Mouse (Mus musculus): ENCODE measurements around the gene Gm49510. TPM values are rescaled to one million over a fixed set of nuclear protein-coding genes. Genes with fewer than 3 reads are reported as not detected.

The Gm49510 gene
- polyA plus RNA-seq, 1 experiment from 2014 or later = 0.16 TPM

GRCm38 (mm10) chr15:78948152-78948725 lies 48.8 kb downstream of the Gm49510 start:
- Histone ChIP-seq H3K9me3 (no peaks in the 10 kb centered on the region), H3K36me3 (peaks cover 24% of the 10 kb centered on the region), H3K9ac (replicated peaks) (peak overlapping the region; percentile 71), H3K4me2 (peak overlapping the region; percentile 73), H3K27me3 (no peaks in the 10 kb centered on the region), H3K4me3 (replicated peaks) (peak overlapping the region; percentile 55), H3K27ac (peak overlapping the region; percentile 75), H3K4me1 (replicated peaks) (peaks cover 20% of the 10 kb centered on the region)
- ATAC-seq (ENCODE audit: insufficient number of reproducible peaks, insufficient read depth, low FRiP score, low TSS enrichment, low read depth) = 0 out of 2 replicates have a peak, but pooled peaks have one; percentile 4
- 5% methylated on average over 11 of the region's 11 CpGs for WGBS

- peak overlapping the region; percentile 55 for H3K4me3 ChIP-seq (replicated peaks)
Observed at GRCm38 (mm10) chr15:78948883-78949282, 49.4 kb downstream of the Gm49510 start.

GRCm38 (mm10) chr15:78955663-78956062 lies 56.2 kb downstream of the Gm49510 start:
- WGBS = 76% methylated on average over 3 of the region's 3 CpGs
- no peak overlapping the region for H3K27ac ChIP-seq
- no peak overlapping the region for H3K4me2 ChIP-seq
- peaks cover 13% of the 10 kb centered on the region for H3K4me1 ChIP-seq (replicated peaks)
- H3K27me3 ChIP-seq = no peaks in the 10 kb centered on the region
- peaks cover 65% of the 10 kb centered on the region for H3K36me3 ChIP-seq
- H3K4me3 ChIP-seq (replicated peaks) = no peak overlapping the region
- H3K9ac ChIP-seq (replicated peaks) = no peak overlapping the region
- no peaks in the 10 kb centered on the region for H3K9me3 ChIP-seq
- ATAC-seq (ENCODE audit: insufficient number of reproducible peaks, insufficient read depth, low FRiP score, low TSS enrichment, low read depth) = no peak

More at GRCm38 (mm10) chr15:78948883-78949282, 49.4 kb downstream of the Gm49510 start:
- Histone ChIP-seq H3K36me3 (peaks cover 31% of the 10 kb centered on the region), H3K27me3 (no peaks in the 10 kb centered on the region), H3K9ac (replicated peaks) (no peak overlapping the region), H3K4me1 (replicated peaks) (peaks cover 20% of the 10 kb centered on the region), H3K27ac (no peak overlapping the region), H3K4me2 (peak overlapping the region; percentile 73), H3K9me3 (no peaks in the 10 kb centered on the region)
- no peak for ATAC-seq (ENCODE audit: insufficient number of reproducible peaks, insufficient read depth, low FRiP score, low TSS enrichment, low read depth)
- WGBS = 95% methylated on average over 3 of the region's 3 CpGs

- H3K4me3 ChIP-seq (replicated peaks) = no peak overlapping the region
- ATAC-seq (ENCODE audit: insufficient number of reproducible peaks, insufficient read depth, low FRiP score, low TSS enrichment, low read depth) = no peak
- H3K27ac ChIP-seq = no peak overlapping the region
- no peak overlapping the region for H3K9ac ChIP-seq (replicated peaks)
- H3K4me2 ChIP-seq = no peak overlapping the region
- no peaks in the 10 kb centered on the region for H3K27me3 ChIP-seq
- no peaks in the 10 kb centered on the region for H3K9me3 ChIP-seq
- H3K4me1 ChIP-seq (replicated peaks) = peaks cover 13% of the 10 kb centered on the region
- WGBS = 68% methylated on average over 4 of the region's 4 CpGs
- peaks cover 65% of the 10 kb centered on the region for H3K36me3 ChIP-seq
Observed at GRCm38 (mm10) chr15:78956351-78956750, 56.9 kb downstream of the Gm49510 start.

GRCm38 (mm10) chr15:78957021-78957420 lies 57.6 kb downstream of the Gm49510 start:
- Histone ChIP-seq H3K27me3 (no peaks in the 10 kb centered on the region), H3K4me2 (peak overlapping the region; percentile 6; the same call in 1 of the 2 replicates), H3K27ac (peak overlapping the region; percentile 74), H3K4me1 (replicated peaks) (peaks cover 13% of the 10 kb centered on the region), H3K9ac (replicated peaks) (0 out of 2 replicates have a peak overlapping the region, but pooled peaks have one; percentile 14), H3K9me3 (no peaks in the 10 kb centered on the region), H3K36me3 (peaks cover 66% of the 10 kb centered on the region), H3K4me3 (replicated peaks) (no peak overlapping the region)
- no peak for ATAC-seq (ENCODE audit: insufficient number of reproducible peaks, insufficient read depth, low FRiP score, low TSS enrichment, low read depth)
- 43% methylated on average over 15 of the region's 15 CpGs for WGBS

GRCm38 (mm10) chr15:78959537-78959936 lies 60.1 kb downstream of the Gm49510 start:
- 83% methylated on average over 11 of the region's 11 CpGs for WGBS

GRCm38 (mm10) chr15:78960088-78960487 lies 60.6 kb downstream of the Gm49510 start:
- peaks cover 46% of the 10 kb centered on the region for H3K36me3 ChIP-seq
- 73% methylated on average over 4 of the region's 4 CpGs for WGBS
- peaks cover 18% of the 10 kb centered on the region for H3K4me1 ChIP-seq (replicated peaks)
- H3K4me2 ChIP-seq = no peak overlapping the region
- no peak overlapping the region for H3K4me3 ChIP-seq (replicated peaks)
- no peak overlapping the region for H3K27ac ChIP-seq
- no peak for ATAC-seq (ENCODE audit: insufficient number of reproducible peaks, insufficient read depth, low FRiP score, low TSS enrichment, low read depth)
- no peaks in the 10 kb centered on the region for H3K27me3 ChIP-seq
- H3K9me3 ChIP-seq = no peaks in the 10 kb centered on the region
- no peak overlapping the region for H3K9ac ChIP-seq (replicated peaks)

More at GRCm38 (mm10) chr15:78959537-78959936, 60.1 kb downstream of the Gm49510 start:
- no peak overlapping the region for H3K27ac ChIP-seq
- no peaks in the 10 kb centered on the region for H3K9me3 ChIP-seq
- ATAC-seq (ENCODE audit: insufficient number of reproducible peaks, insufficient read depth, low FRiP score, low TSS enrichment, low read depth) = no peak
- peaks cover 45% of the 10 kb centered on the region for H3K36me3 ChIP-seq
- H3K27me3 ChIP-seq = no peaks in the 10 kb centered on the region
- H3K4me2 ChIP-seq = no peak overlapping the region
- H3K4me1 ChIP-seq (replicated peaks) = peaks cover 18% of the 10 kb centered on the region
- no peak overlapping the region for H3K9ac ChIP-seq (replicated peaks)
- H3K4me3 ChIP-seq (replicated peaks) = no peak overlapping the region

- no peak for ATAC-seq (ENCODE audit: insufficient number of reproducible peaks, insufficient read depth, low FRiP score, low TSS enrichment, low read depth)
- H3K4me2 ChIP-seq = no peak overlapping the region
- H3K27ac ChIP-seq = no peak overlapping the region
- no peak overlapping the region for H3K9ac ChIP-seq (replicated peaks)
- 39% methylated on average over 2 of the region's 2 CpGs for WGBS
- H3K4me3 ChIP-seq (replicated peaks) = no peak overlapping the region
- peaks cover 61% of the 10 kb centered on the region for H3K36me3 ChIP-seq
- 0 out of 2 replicates have a peak, but pooled peaks cover 5% of the 10 kb centered on the region for H3K4me1 ChIP-seq (replicated peaks)
- H3K9me3 ChIP-seq = no peaks in the 10 kb centered on the region
- no peaks in the 10 kb centered on the region for H3K27me3 ChIP-seq
Observed at GRCm38 (mm10) chr15:78962885-78963284, 63.4 kb downstream of the Gm49510 start.

Small RNA genes lying within 50 kb of the gene (microRNA-seq; reads per million reads assigned to microRNA genes)
- gene Mir6955 = not detected

Other genes starting within 250 kb of the Gm49510 start
- gene Elfn2, start 180.9 kb upstream of the Gm49510 start, polyA plus RNA-seq (2016; fragmentation: Nextera tagmentation; extraction: Ambion mirVana) = 0.03 and 0.27 TPM in 2 replicates
- gene Mfng, start 126.2 kb upstream of the Gm49510 start, polyA plus RNA-seq (2016; fragmentation: Nextera tagmentation; extraction: Ambion mirVana) = 12.1 and 12.4 TPM in 2 replicates
- gene Card10, start 96.6 kb upstream of the Gm49510 start, polyA plus RNA-seq (2016; fragmentation: Nextera tagmentation; extraction: Ambion mirVana) = 3.3 and 4.2 TPM in 2 replicates
- gene Cdc42ep1, start 57.0 kb upstream of the Gm49510 start, polyA plus RNA-seq (2016; fragmentation: Nextera tagmentation; extraction: Ambion mirVana) = 14.3 and 15.8 TPM in 2 replicates
- not detected in 2 replicates for gene Lgals2, start 44.1 kb upstream of the Gm49510 start, polyA plus RNA-seq (2016; fragmentation: Nextera tagmentation; extraction: Ambion mirVana)
- 45.9 and 47.4 TPM in 2 replicates for gene Gga1, start 22.5 kb upstream of the Gm49510 start, polyA plus RNA-seq (2016; fragmentation: Nextera tagmentation; extraction: Ambion mirVana)
- 37.0 and 40.3 TPM in 2 replicates for gene Sh3bp1, start 101 bp downstream of the Gm49510 start, polyA plus RNA-seq (2016; fragmentation: Nextera tagmentation; extraction: Ambion mirVana)
- gene Pdxp, start 14.3 kb downstream of the Gm49510 start, polyA plus RNA-seq (2016; fragmentation: Nextera tagmentation; extraction: Ambion mirVana) = 36.5 and 36.8 TPM in 2 replicates
- gene Lgals1, start 27.1 kb downstream of the Gm49510 start, polyA plus RNA-seq (2016; fragmentation: Nextera tagmentation; extraction: Ambion mirVana) = 922 and 966 TPM in 2 replicates
- 61.1 and 61.6 TPM in 2 replicates for gene Nol12, start 35.3 kb downstream of the Gm49510 start, polyA plus RNA-seq (2016; fragmentation: Nextera tagmentation; extraction: Ambion mirVana)
- 37.9 and 42.2 TPM in 2 replicates for gene Triobp, start 48.1 kb downstream of the Gm49510 start, polyA plus RNA-seq (2016; fragmentation: Nextera tagmentation; extraction: Ambion mirVana)
- 677 and 728 TPM in 2 replicates for gene H1f0, start 128.8 kb downstream of the Gm49510 start, polyA plus RNA-seq (2016; fragmentation: Nextera tagmentation; extraction: Ambion mirVana)
- 0.18 TPM in 1 of 2 replicates, not detected in the other for gene Galr3, start 142.2 kb downstream of the Gm49510 start, polyA plus RNA-seq (2016; fragmentation: Nextera tagmentation; extraction: Ambion mirVana)
- 63.7 and 67.1 TPM in 2 replicates for gene Ankrd54, start 163.2 kb downstream of the Gm49510 start, polyA plus RNA-seq (2016; fragmentation: Nextera tagmentation; extraction: Ambion mirVana)
- gene Eif3l, start 175.5 kb downstream of the Gm49510 start, polyA plus RNA-seq (2016; fragmentation: Nextera tagmentation; extraction: Ambion mirVana) = 232 and 241 TPM in 2 replicates
- gene Micall1, start 209.2 kb downstream of the Gm49510 start, polyA plus RNA-seq (2016; fragmentation: Nextera tagmentation; extraction: Ambion mirVana) = 12.2 and 13.0 TPM in 2 replicates
- gene Polr2f, start 241.3 kb downstream of the Gm49510 start, polyA plus RNA-seq (2016; fragmentation: Nextera tagmentation; extraction: Ambion mirVana) = 353 and 382 TPM in 2 replicates
- gene 1700088E04Rik, start 241.6 kb downstream of the Gm49510 start, polyA plus RNA-seq (2016; fragmentation: Nextera tagmentation; extraction: Ambion mirVana) = 4.1 and 8.4 TPM in 2 replicates